ENCODE assay signal across 9 mouse cellular contexts in the genomic region with DNA sequence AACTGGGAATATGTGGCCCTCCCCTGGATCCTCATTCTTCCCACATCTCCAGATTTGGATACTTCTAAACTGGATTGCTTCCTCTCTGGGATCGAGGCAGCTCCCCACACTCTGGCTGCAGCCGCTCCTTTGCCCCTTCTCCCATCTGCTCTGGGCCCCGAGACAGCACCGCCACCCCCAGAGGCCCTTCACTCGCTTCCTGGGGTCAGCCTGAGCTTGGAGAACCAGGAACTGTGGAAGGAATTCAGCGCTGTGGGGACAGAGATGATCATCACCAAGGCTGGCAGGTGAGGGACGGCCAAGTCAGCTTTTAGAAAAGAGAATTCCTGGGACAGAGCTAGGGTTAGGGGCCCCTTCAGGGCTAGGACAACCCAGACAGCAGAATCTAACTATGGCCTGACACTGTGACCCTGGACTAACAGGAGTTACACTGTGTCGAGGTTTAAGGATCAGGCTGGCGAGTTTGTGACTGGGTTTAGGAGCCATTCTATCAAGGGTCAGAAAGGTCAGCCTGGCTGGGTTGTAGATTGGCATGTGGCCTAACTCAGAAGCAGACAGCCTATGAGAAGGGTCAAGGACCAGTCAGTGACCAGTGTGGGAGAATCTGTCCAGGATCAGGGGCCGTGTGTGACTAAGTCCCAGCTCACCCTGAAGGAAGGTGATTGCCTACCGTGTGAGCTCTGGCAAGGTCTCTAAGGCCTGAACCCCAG. TPM values are rescaled to one million over a fixed set of nuclear protein-coding genes. Genes with fewer than 3 reads are reported as not detected.
A peak's percentile ranks its signal among the peaks of the same experiment; 100 is the strongest.
DNase-seq lines count a peak whose midpoint lies in the region; ATAC-seq and TF ChIP-seq lines count a peak whose summit lies in the region.
"Had no signal": no experiment of that assay in that cellular context is flagged by ENCODE, and none has a peak within 500 bp of the region (broad histone marks: within the 10 kb centered on the region; RNA-seq: fewer than 3 reads in every experiment).

No protein-coding gene starts in this region.

- 34% methylated on average over 11 of the region's 11 CpGs for WGBS in lung, embryonic 14.5 days
- 57% methylated on average over 11 of the region's 11 CpGs for WGBS in lung, adult 2 months
- WGBS in heart, embryonic 15.5 days, result 39% methylated on average over 11 of the region's 11 CpGs
- WGBS in limb, embryonic 13.5 days, result 29% methylated on average over 11 of the region's 11 CpGs
- WGBS in stomach, embryonic 15.5 days, result 34% methylated on average over 11 of the region's 11 CpGs

- no peak for TF ChIP-seq CTCF in lung, embryonic 14.5 days (IDR thresholded peaks at IDR 0.05; ENCODE audit: low read depth)
- no peak for TF ChIP-seq CTCF in lung, adult 2 months (IDR thresholded peaks at IDR 0.05; ENCODE audit: insufficient read depth, low read length)

- peaks cover 36% of the 10 kb centered on the region for H3K36me3 ChIP-seq in lung, embryonic 14.5 days (ENCODE audit: insufficient read depth)
- peaks cover 27% of the 10 kb centered on the region for H3K36me3 ChIP-seq in heart, embryonic 15.5 days
- H3K36me3 ChIP-seq in limb, embryonic 13.5 days, result peaks cover 51% of the 10 kb centered on the region
- H3K36me3 ChIP-seq in stomach, embryonic 15.5 days, result peaks cover 25% of the 10 kb centered on the region

- H3K4me3 ChIP-seq in lung, embryonic 14.5 days (ENCODE audit: low read depth, low read length), result no peak overlapping the region
- H3K4me3 ChIP-seq in lung, adult 2 months (replicated peaks; ENCODE audit: extremely low read depth, low read depth, low read length), result no peak overlapping the region
- peak overlapping the region; percentile 52; the same call in 1 of the 2 replicates for H3K4me3 ChIP-seq in heart, embryonic 15.5 days
- H3K4me3 ChIP-seq in limb, embryonic 13.5 days, result no peak overlapping the region
- peak overlapping the region; percentile 46; the same call in 1 of the 2 replicates for H3K4me3 ChIP-seq in stomach, embryonic 15.5 days (replicated peaks)

- no peaks in the 10 kb centered on the region for H3K27me3 ChIP-seq in lung, embryonic 14.5 days (ENCODE audit: insufficient read depth, low read length)
- H3K27me3 ChIP-seq in heart, embryonic 15.5 days, result no peaks in the 10 kb centered on the region
- no peaks in the 10 kb centered on the region for H3K27me3 ChIP-seq in limb, embryonic 13.5 days
- no peaks in the 10 kb centered on the region for H3K27me3 ChIP-seq in stomach, embryonic 15.5 days (replicated peaks)

- no peaks in the 10 kb centered on the region for H3K9me3 ChIP-seq in lung, embryonic 14.5 days (ENCODE audit: low read depth, low read length)
- no peaks in the 10 kb centered on the region for H3K9me3 ChIP-seq in heart, embryonic 15.5 days (replicated peaks)
- no peaks in the 10 kb centered on the region for H3K9me3 ChIP-seq in limb, embryonic 13.5 days
- no peaks in the 10 kb centered on the region for H3K9me3 ChIP-seq in stomach, embryonic 15.5 days

- no peak for TF ChIP-seq POLR2A in lung, adult 2 months (IDR thresholded peaks at IDR 0.05; ENCODE audit: borderline replicate concordance, extremely low read depth, low read depth, low read length)

- no peak for DNase-seq in lung, embryonic 14.5 days
- no peak for DNase-seq in lung, adult 2 months
- no peak for DNase-seq in right cerebral cortex, postnatal 14 days
- DNase-seq in urinary bladder, adult 2 months (ENCODE audit: low spot score), result no peak

- peak overlapping the region; percentile 74; the same call in 1 of the 2 replicates for H3K4me2 ChIP-seq in lung, embryonic 14.5 days
- H3K4me2 ChIP-seq in heart, embryonic 15.5 days, result peak overlapping the region; percentile 91
- peak overlapping the region; percentile 94 for H3K4me2 ChIP-seq in limb, embryonic 13.5 days (replicated peaks)
- peak overlapping the region; percentile 89 for H3K4me2 ChIP-seq in stomach, embryonic 15.5 days

- peaks cover 21% of the 10 kb centered on the region for H3K4me1 ChIP-seq in lung, embryonic 14.5 days (ENCODE audit: insufficient read depth)
- H3K4me1 ChIP-seq in lung, adult 2 months (ENCODE audit: control insufficient read depth, insufficient read depth, low read length), result peaks cover 21% of the 10 kb centered on the region
- peaks cover 35% of the 10 kb centered on the region for H3K4me1 ChIP-seq in heart, embryonic 15.5 days (replicated peaks)
- H3K4me1 ChIP-seq in limb, embryonic 13.5 days, result peaks cover 31% of the 10 kb centered on the region
- H3K4me1 ChIP-seq in stomach, embryonic 15.5 days, result peaks cover 33% of the 10 kb centered on the region

- H3K9ac ChIP-seq in lung, embryonic 14.5 days, result peak overlapping the region; percentile 58
- peak overlapping the region; percentile 58 for H3K9ac ChIP-seq in heart, embryonic 15.5 days
- H3K9ac ChIP-seq in limb, embryonic 13.5 days, result peak overlapping the region; percentile 69; the same call in 1 of the 2 replicates
- no peak overlapping the region for H3K9ac ChIP-seq in stomach, embryonic 15.5 days

- ATAC-seq in lung, embryonic 14.5 days (ENCODE audit: insufficient read depth), result no peak
- ATAC-seq in heart, embryonic 15.5 days (replicated peaks; ENCODE audit: insufficient number of reproducible peaks, insufficient read depth, low FRiP score, low read depth), result no peak
- no peak for ATAC-seq in limb, embryonic 13.5 days (ENCODE audit: low FRiP score, low read depth)
- ATAC-seq in stomach, embryonic 15.5 days (ENCODE audit: insufficient read depth, low FRiP score, low read depth), result no peak

- H3K27ac ChIP-seq in lung, embryonic 14.5 days (ENCODE audit: low read depth), result no peak overlapping the region
- no peak overlapping the region for H3K27ac ChIP-seq in heart, embryonic 15.5 days
- H3K27ac ChIP-seq in limb, embryonic 13.5 days, result no peak overlapping the region
- peak overlapping the region; percentile 60; the same call in 1 of the 2 replicates for H3K27ac ChIP-seq in stomach, embryonic 15.5 days
- H3K27ac ChIP-seq: liver, embryonic 14.5 days had no signal

RNA-seq across cellular contexts. Expression of gene Tbx6, which starts 0.5 kb away (rescaled TPM):
- 0.28 TPM in 1 of 2 replicates, not detected in the other for polyA plus RNA-seq in lung, embryonic 14.5 days (2014; fragmentation: Nextera tagmentation; extraction: Ambion mirVana)
- 8.7 and 9.5 TPM in 2 replicates for polyA plus RNA-seq in lung, adult 2 months (2012; rRNA removed)
- 0.34 and 0.41 TPM in 2 replicates for polyA plus RNA-seq in heart, embryonic 15.5 days (2015; fragmentation: Nextera tagmentation; extraction: Ambion mirVana)
- 0.53 and 0.64 TPM in 2 replicates for polyA plus RNA-seq in limb, embryonic 13.5 days (2015; fragmentation: Nextera tagmentation; extraction: Ambion mirVana)
- polyA plus RNA-seq in stomach, embryonic 15.5 days (2015; fragmentation: Nextera tagmentation; extraction: Ambion mirVana), result 0.46 and 0.66 TPM in 2 replicates
- polyA plus RNA-seq in urinary bladder, adult 2 months (2012; rRNA removed), result 1.3 and 1.4 TPM in 2 replicates
- polyA plus RNA-seq: heart, postnatal 0 days had no signal

RNA-seq across cellular contexts. Expression of gene Ypel3, which starts 5.1 kb away (rescaled TPM):
- polyA plus RNA-seq in lung, embryonic 14.5 days (2014; fragmentation: Nextera tagmentation; extraction: Ambion mirVana), result 87.8 and 91.2 TPM in 2 replicates
- polyA plus RNA-seq in lung, adult 2 months (2012; rRNA removed), result 390 and 597 TPM in 2 replicates
- 78.1 and 90.5 TPM in 2 replicates for polyA plus RNA-seq in heart, embryonic 15.5 days (2015; fragmentation: Nextera tagmentation; extraction: Ambion mirVana)
- polyA plus RNA-seq in limb, embryonic 13.5 days (2015; fragmentation: Nextera tagmentation; extraction: Ambion mirVana), result 114 and 121 TPM in 2 replicates
- 81.9 and 93.0 TPM in 2 replicates for polyA plus RNA-seq in stomach, embryonic 15.5 days (2015; fragmentation: Nextera tagmentation; extraction: Ambion mirVana)
- 188 and 213 TPM in 2 replicates for polyA plus RNA-seq in urinary bladder, adult 2 months (2012; rRNA removed)

RNA-seq across cellular contexts. Expression of gene Ppp4c, which starts 10.5 kb away (rescaled TPM):
- polyA plus RNA-seq in lung, embryonic 14.5 days (2014; fragmentation: Nextera tagmentation; extraction: Ambion mirVana), result 278 and 300 TPM in 2 replicates
- 135 and 156 TPM in 2 replicates for polyA plus RNA-seq in lung, adult 2 months (2012; rRNA removed)
- polyA plus RNA-seq in heart, embryonic 15.5 days (2015; fragmentation: Nextera tagmentation; extraction: Ambion mirVana), result 120 and 149 TPM in 2 replicates
- 287 and 322 TPM in 2 replicates for polyA plus RNA-seq in limb, embryonic 13.5 days (2015; fragmentation: Nextera tagmentation; extraction: Ambion mirVana)
- 237 and 240 TPM in 2 replicates for polyA plus RNA-seq in stomach, embryonic 15.5 days (2015; fragmentation: Nextera tagmentation; extraction: Ambion mirVana)
- 106 and 121 TPM in 2 replicates for polyA plus RNA-seq in urinary bladder, adult 2 months (2012; rRNA removed)

RNA-seq across cellular contexts. Expression of gene Fam57b, which starts 15.7 kb away (rescaled TPM):
- polyA plus RNA-seq in lung, embryonic 14.5 days (2014; fragmentation: Nextera tagmentation; extraction: Ambion mirVana), result 0.17 and 0.88 TPM in 2 replicates
- 11.9 and 13.3 TPM in 2 replicates for polyA plus RNA-seq in lung, adult 2 months (2012; rRNA removed)
- polyA plus RNA-seq in heart, embryonic 15.5 days (2015; fragmentation: Nextera tagmentation; extraction: Ambion mirVana), result 0.69 and 1.3 TPM in 2 replicates
- 0.18 and 0.52 TPM in 2 replicates for polyA plus RNA-seq in limb, embryonic 13.5 days (2015; fragmentation: Nextera tagmentation; extraction: Ambion mirVana)
- polyA plus RNA-seq in stomach, embryonic 15.5 days (2015; fragmentation: Nextera tagmentation; extraction: Ambion mirVana), result 0.73 and 0.74 TPM in 2 replicates
- polyA plus RNA-seq in urinary bladder, adult 2 months (2012; rRNA removed), result 2.4 and 2.9 TPM in 2 replicates

RNA-seq across cellular contexts. Expression of gene Gdpd3, which starts 15.7 kb away (rescaled TPM):
- 3.3 and 3.4 TPM in 2 replicates for polyA plus RNA-seq in lung, embryonic 14.5 days (2014; fragmentation: Nextera tagmentation; extraction: Ambion mirVana)
- polyA plus RNA-seq in lung, adult 2 months (2012; rRNA removed), result 18.4 and 35.7 TPM in 2 replicates
- 1.2 and 1.3 TPM in 2 replicates for polyA plus RNA-seq in heart, embryonic 15.5 days (2015; fragmentation: Nextera tagmentation; extraction: Ambion mirVana)
- 1.7 and 2.1 TPM in 2 replicates for polyA plus RNA-seq in limb, embryonic 13.5 days (2015; fragmentation: Nextera tagmentation; extraction: Ambion mirVana)
- polyA plus RNA-seq in stomach, embryonic 15.5 days (2015; fragmentation: Nextera tagmentation; extraction: Ambion mirVana), result 3.1 and 3.3 TPM in 2 replicates
- polyA plus RNA-seq in urinary bladder, adult 2 months (2012; rRNA removed), result 15.7 and 28.5 TPM in 2 replicates

Comparison
In these comparisons a context has a peak if more than half of its experiments do, and no peak if none do; other contexts are left out.
1. H3K4me3 ChIP-seq: peak in heart, embryonic 15.5 days (single experiment) and stomach, embryonic 15.5 days (single experiment); none in lung, embryonic 14.5 days (single experiment), lung, adult 2 months (single experiment) and limb, embryonic 13.5 days (single experiment).
2. Peak in every context shown above with its lines, with median percentiles within 50 percentile points of each other: H3K4me2 ChIP-seq.